Mouse (Mus musculus): ENCODE measurements at regions not wholly inside any gene's neighbourhood (a gene's known extent, or its start where the extent isn't known, plus 50 kb on each side); places are given as distances from the start of the nearest gene placed in this dataset.

- no peaks in the 10 kb centered on the region for H3K27me3 ChIP-seq (ENCODE audit: control insufficient read depth, insufficient read depth, low read length)
- H3K36me3 ChIP-seq (replicated peaks; ENCODE audit: control insufficient read depth, insufficient read depth, low read length), result no peaks in the 10 kb centered on the region
- DNase-seq (ENCODE audit: low spot score), result peak; percentile 21
- H3K4me3 ChIP-seq (ENCODE audit: low read depth, low read length), result no peak overlapping the region
- no peak overlapping the region for H3K27ac ChIP-seq (ENCODE audit: low read depth)
- TF ChIP-seq EP300 (IDR thresholded peaks at IDR 0.05; ENCODE audit: low read depth) (no peak), CTCF (IDR thresholded peaks at IDR 0.05; ENCODE audit: low read depth) (no peak)
- H3K9me3 ChIP-seq (replicated peaks; ENCODE audit: control insufficient read depth, low read length), result no peaks in the 10 kb centered on the region
- peak overlapping the region; percentile 30; the same call in 1 of the 2 replicates for H3K4me2 ChIP-seq (ENCODE audit: low read depth, low read length)
- no peaks in the 10 kb centered on the region for H3K4me1 ChIP-seq (ENCODE audit: control insufficient read depth, insufficient read depth)
- 57% methylated on average over 11 of the region's 11 CpGs for WGBS
- no peak overlapping the region for H3K9ac ChIP-seq (replicated peaks; ENCODE audit: low read depth, low read length)
- ATAC-seq (ENCODE audit: insufficient read depth, low read depth), result peak; percentile 36; the same call in 1 of the 2 replicates
Measured at GRCm38 (mm10) chr13:107449598-107450179, 427.8 kb upstream of the Kif2a start.

- Histone ChIP-seq H3K4me2 (ENCODE audit: low read depth, low read length) (no peak overlapping the region), H3K9ac (replicated peaks; ENCODE audit: low read depth, low read length) (no peak overlapping the region), H3K36me3 (replicated peaks; ENCODE audit: control insufficient read depth, insufficient read depth, low read length) (no peaks in the 10 kb centered on the region), H3K4me1 (ENCODE audit: control insufficient read depth, insufficient read depth) (no peaks in the 10 kb centered on the region), H3K4me3 (ENCODE audit: low read depth, low read length) (no peak overlapping the region), H3K27me3 (ENCODE audit: control insufficient read depth, insufficient read depth, low read length) (no peaks in the 10 kb centered on the region), H3K27ac (ENCODE audit: low read depth) (no peak overlapping the region), H3K9me3 (replicated peaks; ENCODE audit: control insufficient read depth, low read length) (no peaks in the 10 kb centered on the region)
- TF ChIP-seq CTCF (IDR thresholded peaks at IDR 0.05; ENCODE audit: low read depth) (no peak), EP300 (IDR thresholded peaks at IDR 0.05; ENCODE audit: low read depth) (no peak)
- WGBS, result 68% methylated on average over 2 of the region's 2 CpGs
- no peak for ATAC-seq (ENCODE audit: insufficient read depth, low read depth)
- no peak for DNase-seq (ENCODE audit: low spot score)
Measured at GRCm38 (mm10) chr13:107447813-107448212, 425.9 kb upstream of the Kif2a start.

- no peaks in the 10 kb centered on the region for H3K4me1 ChIP-seq (ENCODE audit: control insufficient read depth, insufficient read depth)
- H3K4me3 ChIP-seq (ENCODE audit: low read depth, low read length), result no peak overlapping the region
- WGBS, result 70% methylated on average over 3 of the region's 3 CpGs
- DNase-seq (ENCODE audit: low spot score) (no peak), ATAC-seq (ENCODE audit: insufficient read depth, low read depth) (no peak)
- H3K36me3 ChIP-seq (replicated peaks; ENCODE audit: control insufficient read depth, insufficient read depth, low read length), result no peaks in the 10 kb centered on the region
- no peaks in the 10 kb centered on the region for H3K9me3 ChIP-seq (replicated peaks; ENCODE audit: control insufficient read depth, low read length)
- no peak overlapping the region for H3K4me2 ChIP-seq (ENCODE audit: low read depth, low read length)
- H3K27me3 ChIP-seq (ENCODE audit: control insufficient read depth, insufficient read depth, low read length), result no peaks in the 10 kb centered on the region
- H3K9ac ChIP-seq (replicated peaks; ENCODE audit: low read depth, low read length), result no peak overlapping the region
- TF ChIP-seq CTCF (IDR thresholded peaks at IDR 0.05; ENCODE audit: low read depth) (no peak), EP300 (IDR thresholded peaks at IDR 0.05; ENCODE audit: low read depth) (no peak)
- no peak overlapping the region for H3K27ac ChIP-seq (ENCODE audit: low read depth)
Measured at GRCm38 (mm10) chr13:107419363-107420155, 397.6 kb upstream of the Kif2a start.

GRCm38 (mm10) chr13:107410267-107410666 is 388.3 kb upstream of the Kif2a start:
- DNase-seq (ENCODE audit: low spot score) (no peak), ATAC-seq (ENCODE audit: insufficient read depth, low read depth) (no peak)
- Histone ChIP-seq H3K27me3 (ENCODE audit: control insufficient read depth, insufficient read depth, low read length) (no peaks in the 10 kb centered on the region), H3K4me1 (ENCODE audit: control insufficient read depth, insufficient read depth) (no peaks in the 10 kb centered on the region), H3K9me3 (replicated peaks; ENCODE audit: control insufficient read depth, low read length) (no peaks in the 10 kb centered on the region), H3K9ac (replicated peaks; ENCODE audit: low read depth, low read length) (no peak overlapping the region), H3K36me3 (replicated peaks; ENCODE audit: control insufficient read depth, insufficient read depth, low read length) (no peaks in the 10 kb centered on the region), H3K4me3 (ENCODE audit: low read depth, low read length) (no peak overlapping the region), H3K27ac (ENCODE audit: low read depth) (no peak overlapping the region), H3K4me2 (ENCODE audit: low read depth, low read length) (no peak overlapping the region)
- TF ChIP-seq CTCF (IDR thresholded peaks at IDR 0.05; ENCODE audit: low read depth) (no peak), EP300 (IDR thresholded peaks at IDR 0.05; ENCODE audit: low read depth) (no peak)

- Histone ChIP-seq H3K27ac (ENCODE audit: low read depth) (no peak overlapping the region), H3K4me2 (ENCODE audit: low read depth, low read length) (no peak overlapping the region), H3K4me1 (ENCODE audit: control insufficient read depth, insufficient read depth) (no peaks in the 10 kb centered on the region), H3K36me3 (replicated peaks; ENCODE audit: control insufficient read depth, insufficient read depth, low read length) (no peaks in the 10 kb centered on the region), H3K9me3 (replicated peaks; ENCODE audit: control insufficient read depth, low read length) (no peaks in the 10 kb centered on the region), H3K27me3 (ENCODE audit: control insufficient read depth, insufficient read depth, low read length) (no peaks in the 10 kb centered on the region), H3K4me3 (ENCODE audit: low read depth, low read length) (no peak overlapping the region), H3K9ac (replicated peaks; ENCODE audit: low read depth, low read length) (no peak overlapping the region)
- no peak for ATAC-seq (ENCODE audit: insufficient read depth, low read depth)
- DNase-seq (ENCODE audit: low spot score), result no peak
- TF ChIP-seq EP300 (IDR thresholded peaks at IDR 0.05; ENCODE audit: low read depth), result no peak
- no peak for TF ChIP-seq CTCF (IDR thresholded peaks at IDR 0.05; ENCODE audit: low read depth)
- WGBS, result 59% methylated on average over 5 of the region's 5 CpGs
Measured at GRCm38 (mm10) chr13:107407674-107408026, 385.7 kb upstream of the Kif2a start.
